Mouse (Mus musculus): ENCODE results near the gene Tmem132b.

GRCm38 (mm10) chr5:125726815-125727214, 195.2 kb downstream of the Tmem132b start:
- no peak for TF ChIP-seq POLR2A (IDR thresholded peaks at IDR 0.05; ENCODE audit: low read depth, low read length)
- TF ChIP-seq CTCF (conservative IDR thresholded peaks at IDR 0.05; ENCODE audit: insufficient read depth, insufficient read length, low read depth, low read length) = no peak
